Mouse (Mus musculus) forebrain, embryonic 15.5 days (tissue): Measurements from ENCODE around the gene Odc1. TPM values are rescaled to one million over a fixed set of nuclear protein-coding genes. Genes with fewer than 3 reads are reported as not detected.

Experiments used
- ATAC-seq: fragments of 200-750 bp; cut with Nextera tagmentation; replicated peaks from 2 replicates; pipeline ENCODE4 v1.8.0; 2017; ENCODE audit warnings: mild to moderate bottlenecking, moderate TSS enrichment, moderate library complexity
- H3K27ac ChIP-seq: fragments of 300-500 bp; sonication (generic); replicated peaks from 2 replicates; pipeline ENCODE4 v1.5.1; 2015; ENCODE audit warnings: mild to moderate bottlenecking, inconsistent platforms
- H3K27me3 ChIP-seq: fragments of 300-500 bp; sonication (generic); 2 replicates; pipeline ENCODE4 v1.6.1; 2015; ENCODE audit warnings: inconsistent platforms
- H3K36me3 ChIP-seq: fragments of 300-500 bp; sonication (generic); 2 replicates; pipeline ENCODE4 v1.6.1; 2015; ENCODE audit warnings: mild to moderate bottlenecking, inconsistent platforms
- H3K4me1 ChIP-seq: fragments of 300-500 bp; sonication (generic); 2 replicates; pipeline ENCODE4 v1.6.1; 2015; ENCODE audit warnings: inconsistent platforms
- H3K4me2 ChIP-seq: fragments of 300-500 bp; sonication (generic); replicated peaks from 2 replicates; pipeline ENCODE4 v1.6.1; 2015; ENCODE audit warnings: mild to moderate bottlenecking, inconsistent platforms
- H3K4me3 ChIP-seq: fragments of 300-500 bp; sonication (generic); 2 replicates; pipeline ENCODE4 v1.5.1; 2015; ENCODE audit warnings: mild to moderate bottlenecking, inconsistent platforms
- H3K9ac ChIP-seq: fragments of 300-500 bp; sonication (generic); replicated peaks from 2 replicates; pipeline ENCODE4 v1.6.1; 2015; ENCODE audit warnings: mild to moderate bottlenecking, inconsistent platforms
- H3K9me3 ChIP-seq: fragments of 300-500 bp; sonication (generic); 2 replicates; pipeline ENCODE4 v1.6.1; 2016; ENCODE audit warnings: inconsistent platforms
- WGBS: fragments of 180-500 bp; shearing (Covaris S2); methylation state at CpG from one replicate; pipeline ENCODE4 v1.1.7; 2015; ENCODE audit warnings: mixed read lengths; 5-methylcytosine and 5-hydroxymethylcytosine counted together
- polyA plus RNA-seq: library from polyadenylated mRNA; unstranded; fragments of >200 nt; fragmentation: Nextera tagmentation; extraction: Ambion mirVana; gene quantifications from 2 replicates; pipeline ENCODE4 v1.2.1, GENCODE M21; 2015

Odc1 gene
- 231 and 237 TPM in 2 replicates for polyA plus RNA-seq

GRCm38 (mm10) chr12:17544209-17545106 is at the start of gene Odc1:
TSS of gene Odc1 (plus strand) at chr12:17544794.
- H3K4me2 ChIP-seq, result peak within 1 kb of the TSS; percentile 67
- H3K9ac ChIP-seq, result peak within 1 kb of the TSS; percentile 91
- ATAC-seq, result peak; percentile 97
- H3K27me3 ChIP-seq, result no peaks in the 10 kb centered on the region
- WGBS, result under 1% methylated on average over 87 of the region's 98 CpGs
- peaks cover 23% of the 10 kb centered on the region for H3K36me3 ChIP-seq
- peak within 1 kb of the TSS; percentile 88 for H3K27ac ChIP-seq
- no peaks in the 10 kb centered on the region for H3K9me3 ChIP-seq
- peaks cover 35% of the 10 kb centered on the region for H3K4me1 ChIP-seq
- peak within 1 kb of the TSS; percentile 63 for H3K4me3 ChIP-seq

DNA sequence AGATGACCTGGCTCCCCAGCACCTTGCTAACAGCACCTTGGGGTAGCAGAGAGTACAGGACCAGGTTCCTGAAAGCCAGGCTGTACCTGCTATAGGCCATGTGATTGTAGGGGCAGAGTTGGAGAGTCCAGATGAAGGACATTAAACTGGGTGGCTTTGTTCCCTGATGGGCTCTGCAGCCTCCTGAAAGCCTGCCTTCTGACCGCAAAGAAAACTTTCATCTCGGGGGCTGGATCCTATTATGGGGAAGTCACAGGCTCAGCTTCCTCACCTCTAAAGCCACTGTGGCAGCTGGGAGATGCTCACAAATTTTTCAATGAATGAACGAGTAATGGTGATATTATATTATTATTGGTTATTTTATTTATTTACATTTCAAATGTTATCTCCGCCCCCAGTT is 49.8 kb upstream of the Odc1 start:
- Histone ChIP-seq H3K4me1 (peaks cover 12% of the 10 kb centered on the region), H3K27ac (no peak overlapping the region), H3K4me2 (no peak overlapping the region), H3K4me3 (no peak overlapping the region), H3K9me3 (no peaks in the 10 kb centered on the region), H3K27me3 (no peaks in the 10 kb centered on the region), H3K36me3 (no peaks in the 10 kb centered on the region), H3K9ac (no peak overlapping the region)
- no peak for ATAC-seq
- 65% methylated on average over 4 of the region's 4 CpGs for WGBS

DNA sequence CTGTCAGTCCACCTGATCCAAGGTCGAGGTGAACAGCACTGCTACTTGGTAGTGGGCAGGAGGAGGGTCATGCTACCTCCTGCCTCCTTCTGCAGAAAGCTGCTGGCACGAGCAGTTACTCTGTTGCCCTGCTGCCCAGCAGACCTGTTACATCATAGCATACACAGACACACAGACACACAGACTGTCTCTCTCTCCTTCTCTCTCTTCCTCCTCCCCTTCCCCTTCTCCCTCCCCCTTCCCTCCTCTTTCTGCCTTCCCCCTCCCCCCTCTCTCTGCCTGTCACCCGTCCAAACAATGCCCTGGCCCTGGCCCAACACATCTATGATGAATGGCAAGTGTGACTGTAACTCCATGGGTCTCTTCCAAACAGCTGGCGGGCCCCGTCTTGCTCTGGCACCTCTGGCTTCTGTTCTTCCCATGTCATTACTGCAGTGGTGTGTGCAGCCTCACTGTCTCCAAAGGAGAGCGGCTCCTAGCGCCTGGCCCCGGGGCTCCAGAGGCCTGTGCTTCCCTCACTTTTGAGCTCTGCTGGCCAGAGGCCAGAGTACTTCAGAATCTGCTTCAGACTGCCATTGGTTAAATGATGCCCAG is 48.6 kb upstream of the Odc1 start:
- H3K4me2 ChIP-seq, result no peak overlapping the region
- no peak overlapping the region for H3K4me3 ChIP-seq

DNA sequence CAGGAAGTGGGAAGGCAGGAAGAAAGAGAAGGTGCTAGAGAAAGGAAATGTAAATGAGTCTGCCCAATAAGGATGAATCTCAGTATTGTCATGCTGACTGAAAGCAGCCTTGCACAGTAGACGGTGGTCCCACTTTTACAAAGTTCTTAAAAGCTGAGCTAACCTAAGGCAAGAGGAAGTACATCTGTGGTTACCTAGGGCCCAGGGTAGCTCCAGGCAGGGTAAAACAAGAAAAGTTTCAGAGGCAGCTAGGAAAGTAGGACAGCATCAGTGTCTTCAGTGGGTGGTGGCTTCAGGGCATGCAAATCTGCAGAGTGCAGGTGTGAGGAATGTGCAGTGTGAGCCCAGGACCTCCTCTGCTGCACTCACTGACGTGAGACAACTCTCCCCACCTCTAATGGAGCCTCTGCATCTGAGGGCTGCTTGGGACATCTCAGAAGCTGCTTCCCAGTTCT is 38.9 kb upstream of the Odc1 start:
- H3K27ac ChIP-seq, result no peak overlapping the region
- WGBS, result 21% methylated on average over 2 of the region's 2 CpGs
- H3K4me1 ChIP-seq, result no peaks in the 10 kb centered on the region
- H3K27me3 ChIP-seq, result no peaks in the 10 kb centered on the region
- no peak for ATAC-seq
- H3K4me2 ChIP-seq, result no peak overlapping the region
- H3K9me3 ChIP-seq, result no peaks in the 10 kb centered on the region
- no peak overlapping the region for H3K4me3 ChIP-seq
- H3K9ac ChIP-seq, result no peak overlapping the region
- no peaks in the 10 kb centered on the region for H3K36me3 ChIP-seq

More for the DNA sequence above, 48.6 kb upstream of the Odc1 start:
- Histone ChIP-seq H3K36me3 (no peaks in the 10 kb centered on the region), H3K27me3 (no peaks in the 10 kb centered on the region), H3K9ac (no peak overlapping the region), H3K4me1 (peaks cover 12% of the 10 kb centered on the region), H3K9me3 (no peaks in the 10 kb centered on the region), H3K27ac (no peak overlapping the region)
- WGBS, result 9% methylated on average over 8 of the region's 8 CpGs
- ATAC-seq, result peak; percentile 71

DNA sequence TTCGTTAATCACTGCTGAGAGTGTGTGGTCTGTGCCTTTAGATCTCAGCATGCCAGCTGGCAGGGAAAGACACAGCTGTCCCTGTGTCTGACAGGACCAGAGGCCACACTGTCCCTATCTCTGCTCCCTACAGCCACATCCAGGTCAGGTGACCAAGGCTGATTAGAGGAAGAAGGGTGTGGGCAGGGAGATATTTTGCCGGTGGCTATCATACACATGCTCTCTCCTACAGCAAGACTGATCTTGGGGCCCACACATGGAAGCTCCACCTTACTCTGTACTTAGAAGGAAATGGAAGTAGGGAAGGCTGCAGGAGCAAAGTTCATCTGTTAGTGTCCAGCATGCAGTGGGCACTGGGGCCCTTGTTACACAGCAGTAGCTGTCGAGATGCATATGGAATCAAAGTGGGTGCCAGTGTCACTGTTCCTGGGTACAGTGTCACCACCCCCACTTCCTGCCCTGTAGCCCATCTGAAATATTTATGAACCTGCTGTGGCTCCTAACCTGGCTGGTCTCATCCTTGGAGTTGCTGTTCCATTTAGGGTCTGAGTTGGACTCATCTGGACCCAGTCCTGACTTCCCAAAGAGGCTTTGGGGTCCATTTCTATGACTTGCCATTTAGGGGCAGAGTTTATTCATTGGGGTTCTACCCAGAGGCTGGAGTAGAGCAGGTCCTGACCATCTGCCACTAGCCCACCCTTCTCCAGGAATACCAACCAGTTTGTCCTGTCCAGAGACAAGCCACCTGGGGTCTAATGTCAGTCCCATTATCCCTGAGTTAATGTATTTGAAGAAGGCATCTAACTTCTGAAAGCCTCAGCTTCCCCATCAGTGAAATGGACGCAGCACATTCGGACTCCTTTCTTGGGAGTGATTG is 38.2 kb upstream of the Odc1 start:
- H3K9ac ChIP-seq, result no peak overlapping the region
- H3K4me1 ChIP-seq, result no peaks in the 10 kb centered on the region
- H3K4me2 ChIP-seq, result no peak overlapping the region
- H3K27me3 ChIP-seq, result no peaks in the 10 kb centered on the region
- no peaks in the 10 kb centered on the region for H3K36me3 ChIP-seq
- H3K27ac ChIP-seq, result no peak overlapping the region
- H3K4me3 ChIP-seq, result no peak overlapping the region
- no peak for ATAC-seq
- no peaks in the 10 kb centered on the region for H3K9me3 ChIP-seq
- 69% methylated on average over 5 of the region's 5 CpGs for WGBS

DNA sequence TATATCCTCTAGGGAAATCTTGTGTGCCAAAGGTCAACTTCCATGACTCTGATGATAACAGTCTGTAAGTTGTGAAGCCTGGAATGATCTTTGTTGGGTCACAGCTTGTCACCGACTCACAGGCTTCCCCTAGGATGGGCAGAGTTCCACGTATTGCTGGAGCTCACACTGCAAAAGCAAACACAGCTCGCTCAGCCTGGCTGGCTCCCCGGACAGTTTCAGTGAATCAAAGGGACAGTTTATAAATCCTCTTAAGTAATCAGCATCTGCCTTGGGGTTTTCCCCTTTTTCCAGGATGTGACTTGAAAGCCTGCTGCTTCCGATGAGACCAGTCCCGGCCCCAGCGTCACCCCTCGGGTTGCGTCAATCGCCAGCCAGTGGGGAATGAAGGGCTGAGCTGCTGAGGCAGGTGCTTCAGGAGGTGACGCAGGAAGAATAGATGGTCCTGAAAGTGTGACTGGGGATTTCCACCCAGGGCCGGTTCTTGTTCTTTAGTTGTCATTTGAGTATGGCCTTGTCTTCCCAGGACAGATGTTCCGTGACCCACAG is 37.5 kb upstream of the Odc1 start:
- no peaks in the 10 kb centered on the region for H3K36me3 ChIP-seq
- no peak for ATAC-seq
- no peaks in the 10 kb centered on the region for H3K9me3 ChIP-seq
- no peak overlapping the region for H3K4me2 ChIP-seq
- no peaks in the 10 kb centered on the region for H3K27me3 ChIP-seq
- H3K4me1 ChIP-seq, result no peaks in the 10 kb centered on the region
- no peak overlapping the region for H3K9ac ChIP-seq
- no peak overlapping the region for H3K27ac ChIP-seq
- no peak overlapping the region for H3K4me3 ChIP-seq
- WGBS, result 79% methylated on average over 13 of the region's 13 CpGs

DNA sequence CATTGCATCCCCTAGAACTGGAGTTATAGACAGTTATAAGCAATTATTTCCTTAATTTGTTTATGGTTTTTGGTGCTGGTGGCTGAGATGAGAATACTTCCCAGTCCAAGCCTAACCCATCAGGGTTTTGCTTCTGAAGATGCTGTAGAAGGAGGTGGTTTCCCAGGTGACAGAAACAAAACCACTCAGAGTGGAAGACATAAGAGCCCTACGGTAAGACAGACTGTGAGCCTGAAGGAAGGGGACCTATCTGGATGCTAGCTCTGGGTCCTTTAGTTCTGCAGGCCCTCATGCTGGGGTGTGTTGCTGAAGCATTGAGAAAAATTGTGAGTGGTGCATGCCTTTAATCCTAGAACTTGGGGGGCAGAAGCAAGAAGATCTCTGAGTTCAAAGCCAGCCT is 35.3 kb upstream of the Odc1 start:
- no peaks in the 10 kb centered on the region for H3K4me1 ChIP-seq
- H3K4me3 ChIP-seq, result no peak overlapping the region
- no peak for ATAC-seq
- no peaks in the 10 kb centered on the region for H3K36me3 ChIP-seq
- no peaks in the 10 kb centered on the region for H3K9me3 ChIP-seq
- H3K27me3 ChIP-seq, result no peaks in the 10 kb centered on the region
- no peak overlapping the region for H3K27ac ChIP-seq
- H3K9ac ChIP-seq, result no peak overlapping the region
- 83% methylated on average over 1 of the region's 1 CpGs for WGBS
- no peak overlapping the region for H3K4me2 ChIP-seq

DNA sequence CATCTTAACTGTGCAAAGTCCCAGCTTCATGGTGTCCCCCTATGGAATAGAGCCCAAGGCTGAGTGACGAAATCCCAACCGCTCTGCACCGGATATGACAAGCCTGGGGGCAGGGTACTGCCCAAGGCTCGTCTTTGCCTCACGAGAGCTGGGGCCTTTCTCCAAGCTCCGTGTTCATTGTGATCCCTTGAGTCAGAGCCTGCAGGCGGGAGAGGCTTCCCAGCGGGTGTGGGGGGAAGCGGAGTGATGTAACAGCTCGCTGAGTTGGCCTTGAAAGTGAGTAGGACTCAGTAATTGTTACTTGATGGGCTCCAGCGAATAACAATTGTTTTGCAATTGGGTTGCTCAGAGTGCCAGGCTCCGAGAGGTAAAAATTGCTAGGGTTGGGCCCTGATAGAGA is 34.4 kb upstream of the Odc1 start:
- ATAC-seq, result no peak
- H3K4me2 ChIP-seq, result no peak overlapping the region
- H3K9ac ChIP-seq, result no peak overlapping the region
- H3K27me3 ChIP-seq, result no peaks in the 10 kb centered on the region
- H3K4me3 ChIP-seq, result no peak overlapping the region
- 38% methylated on average over 12 of the region's 12 CpGs for WGBS
- no peaks in the 10 kb centered on the region for H3K4me1 ChIP-seq
- no peaks in the 10 kb centered on the region for H3K36me3 ChIP-seq
- no peaks in the 10 kb centered on the region for H3K9me3 ChIP-seq
- H3K27ac ChIP-seq, result no peak overlapping the region

- no peaks in the 10 kb centered on the region for H3K27me3 ChIP-seq
- H3K36me3 ChIP-seq, result no peaks in the 10 kb centered on the region
- no peak for ATAC-seq
- no peak overlapping the region for H3K9ac ChIP-seq
- no peak overlapping the region for H3K27ac ChIP-seq
- WGBS, result 92% methylated on average over 6 of the region's 6 CpGs
- H3K9me3 ChIP-seq, result no peaks in the 10 kb centered on the region
- H3K4me2 ChIP-seq, result no peak overlapping the region
- no peaks in the 10 kb centered on the region for H3K4me1 ChIP-seq
- no peak overlapping the region for H3K4me3 ChIP-seq
Measured at GRCm38 (mm10) chr12:17511019-17511418, 33.6 kb upstream of the Odc1 start.

GRCm38 (mm10) chr12:17529180-17529579 is 15.4 kb upstream of the Odc1 start:
- no peak overlapping the region for H3K27ac ChIP-seq
- no peaks in the 10 kb centered on the region for H3K36me3 ChIP-seq
- no peak overlapping the region for H3K4me2 ChIP-seq
- H3K4me1 ChIP-seq, result no peaks in the 10 kb centered on the region
- H3K9ac ChIP-seq, result no peak overlapping the region
- H3K27me3 ChIP-seq, result no peaks in the 10 kb centered on the region
- ATAC-seq, result no peak
- H3K4me3 ChIP-seq, result no peak overlapping the region
- H3K9me3 ChIP-seq, result no peaks in the 10 kb centered on the region
- WGBS, result 84% methylated on average over 3 of the region's 3 CpGs

GRCm38 (mm10) chr12:17529726-17530125 is 14.9 kb upstream of the Odc1 start:
- no peak overlapping the region for H3K4me2 ChIP-seq
- H3K4me1 ChIP-seq, result no peaks in the 10 kb centered on the region
- no peaks in the 10 kb centered on the region for H3K36me3 ChIP-seq
- WGBS, result 92% methylated on average over 6 of the region's 6 CpGs
- no peak overlapping the region for H3K4me3 ChIP-seq
- H3K9me3 ChIP-seq, result no peaks in the 10 kb centered on the region
- no peaks in the 10 kb centered on the region for H3K27me3 ChIP-seq
- no peak for ATAC-seq
- no peak overlapping the region for H3K9ac ChIP-seq
- H3K27ac ChIP-seq, result no peak overlapping the region

DNA sequence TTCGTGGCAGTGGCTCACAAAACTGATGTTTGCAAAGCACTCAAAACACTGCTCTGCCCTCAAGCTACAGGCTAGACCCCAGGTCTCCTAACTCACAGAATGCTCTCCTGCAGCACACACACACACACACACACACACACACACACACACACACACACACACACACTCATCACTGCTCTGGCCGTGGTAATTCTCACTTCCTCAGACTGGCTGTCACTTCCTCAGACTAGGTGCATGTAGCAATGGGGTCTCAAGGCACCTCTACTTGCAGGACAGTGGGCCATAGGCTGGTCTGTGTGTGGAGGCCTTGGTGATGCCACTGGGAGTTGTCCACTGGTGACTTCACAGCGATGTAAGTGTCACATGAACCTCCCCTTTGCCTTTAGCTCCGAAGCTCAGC is 13.8 kb upstream of the Odc1 start:
- Histone ChIP-seq H3K9ac (no peak overlapping the region), H3K27me3 (no peaks in the 10 kb centered on the region), H3K27ac (no peak overlapping the region), H3K4me1 (no peaks in the 10 kb centered on the region), H3K9me3 (no peaks in the 10 kb centered on the region), H3K4me2 (no peak overlapping the region), H3K4me3 (no peak overlapping the region), H3K36me3 (no peaks in the 10 kb centered on the region)
- 81% methylated on average over 4 of the region's 4 CpGs for WGBS
- no peak for ATAC-seq
